Mouse (Mus musculus) E14TG2a.4 (cell line): ENCODE results near the gene Il34.

Experiments
- CTCF ChIP-seq: conservative IDR thresholded peaks from 2 replicates; pipeline ENCODE4 v1.5.1; 2014; ENCODE audit warnings: low read length
- NANOG ChIP-seq: IDR thresholded peaks from 2 replicates; pipeline ENCODE4 v1.6.1; 2014; ENCODE audit warnings: borderline replicate concordance, low read length, mixed read lengths

DNA sequence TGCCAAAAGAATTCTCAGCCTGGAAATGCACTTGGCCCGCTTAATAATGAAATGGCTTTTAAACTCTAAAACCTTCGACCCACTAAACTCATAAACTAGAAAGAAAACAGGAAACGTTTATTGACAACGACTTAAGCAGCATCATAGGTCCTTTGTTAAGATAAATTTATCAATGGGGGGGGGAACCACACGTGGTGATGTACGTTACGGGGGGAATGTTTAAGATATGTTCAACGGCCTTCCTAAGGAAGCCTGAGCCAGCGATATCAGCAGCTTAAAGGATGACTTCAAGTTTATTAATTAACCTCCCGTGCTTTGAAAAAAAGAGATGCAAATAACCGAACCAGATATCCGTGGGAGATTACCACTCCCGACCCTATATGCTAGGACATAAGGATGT is 55.5 kb downstream of the Il34 start:
- TF ChIP-seq NANOG (no peak), CTCF (no peak)
